Mouse (Mus musculus): Measurements from ENCODE around the gene Nrip1.

The Nrip1 gene

GRCm38 (mm10) chr16:76316940-76317822 is 56.4 kb downstream of the Nrip1 start:
- no peak for DNase-seq (ENCODE audit: low spot score in 2 of 2)

- no peak for DNase-seq (ENCODE audit: low spot score in 2 of 2)
Observed at GRCm38 (mm10) chr16:76315642-76316041, 58.0 kb downstream of the Nrip1 start.

GRCm38 (mm10) chr16:76314013-76314950 is 59.3 kb downstream of the Nrip1 start:
- DNase-seq (ENCODE audit: low spot score in 2 of 2): no peak

- no peak for DNase-seq (ENCODE audit: low spot score in 2 of 2)
Observed at GRCm38 (mm10) chr16:76312887-76313420, 60.7 kb downstream of the Nrip1 start.

GRCm38 (mm10) chr16:76310791-76311190 is 62.8 kb downstream of the Nrip1 start:
- no peak for DNase-seq (ENCODE audit: low spot score in 2 of 2)

GRCm38 (mm10) chr16:76310286-76310685 is 63.3 kb downstream of the Nrip1 start:
- no peak for DNase-seq (ENCODE audit: low spot score in 2 of 2)

- DNase-seq (ENCODE audit: low spot score in 2 of 2): no peak
Observed at GRCm38 (mm10) chr16:76309280-76309679, 64.3 kb downstream of the Nrip1 start.

GRCm38 (mm10) chr16:76307039-76307438 is 66.6 kb downstream of the Nrip1 start:
- no peak for DNase-seq (ENCODE audit: low spot score in 2 of 2)

GRCm38 (mm10) chr16:76306446-76306845 is 67.2 kb downstream of the Nrip1 start:
- DNase-seq (ENCODE audit: low spot score in 2 of 2): no peak

GRCm38 (mm10) chr16:76303436-76303835 is 70.2 kb downstream of the Nrip1 start:
- no peak for DNase-seq (ENCODE audit: low spot score in 2 of 2)

- DNase-seq (ENCODE audit: low spot score in 2 of 2): no peak
Observed at GRCm38 (mm10) chr16:76301728-76302050, 71.9 kb downstream of the Nrip1 start.

GRCm38 (mm10) chr16:76301037-76301727 is 72.4 kb downstream of the Nrip1 start:
- no peak for DNase-seq (ENCODE audit: low spot score in 2 of 2)

- DNase-seq (ENCODE audit: low spot score in 2 of 2): no peak
Observed at GRCm38 (mm10) chr16:76300452-76300851, 73.2 kb downstream of the Nrip1 start.

GRCm38 (mm10) chr16:76299511-76299910 is 74.1 kb downstream of the Nrip1 start:
- DNase-seq (ENCODE audit: low spot score in 2 of 2): no peak

GRCm38 (mm10) chr16:76295322-76295721 is 78.3 kb downstream of the Nrip1 start:
- DNase-seq (ENCODE audit: low spot score in 2 of 2): no peak

GRCm38 (mm10) chr16:76294550-76294949 is 79.1 kb downstream of the Nrip1 start:
- no peak for DNase-seq (ENCODE audit: low spot score in 2 of 2)

GRCm38 (mm10) chr16:76293765-76294463 is 79.7 kb downstream of the Nrip1 start:
- no peak for DNase-seq (ENCODE audit: low spot score in 2 of 2)

- DNase-seq (ENCODE audit: low spot score in 2 of 2): no peak
Observed at GRCm38 (mm10) chr16:76293176-76293575, 80.5 kb downstream of the Nrip1 start.

GRCm38 (mm10) chr16:76292656-76293055 is 81.0 kb downstream of the Nrip1 start:
- no peak for DNase-seq (ENCODE audit: low spot score in 2 of 2)

- DNase-seq (ENCODE audit: low spot score in 2 of 2): no peak
Observed at GRCm38 (mm10) chr16:76291366-76291765, 82.3 kb downstream of the Nrip1 start.

- no peak for DNase-seq (ENCODE audit: low spot score in 2 of 2)
Observed at GRCm38 (mm10) chr16:76289495-76289894, 84.1 kb downstream of the Nrip1 start.

All from frontal cortex, postnatal 25 days (tissue).